Mouse (Mus musculus): ENCODE data around the gene Ddah2. TPM values are rescaled to one million over a fixed set of nuclear protein-coding genes. Genes with fewer than 3 reads are reported as not detected.
A peak's percentile ranks its signal among the peaks of the same experiment; 100 is the strongest.

Gene Ddah2
- total and polyA plus RNA-seq, 2 experiments from 2014 or later = 97.1 to 128 TPM

- Histone ChIP-seq H3K36me3 (replicated peaks; ENCODE audit: control insufficient read depth, insufficient read depth, low read length) (peaks cover 53% of the 10 kb centered on the region), H3K27ac (ENCODE audit: low read depth) (no peak overlapping the region), H3K27me3 (ENCODE audit: control insufficient read depth, insufficient read depth, low read length) (no peaks in the 10 kb centered on the region), H3K9me3 (replicated peaks; ENCODE audit: control insufficient read depth, low read length) (no peaks in the 10 kb centered on the region), H3K4me3 (ENCODE audit: low read depth, low read length) (no peak overlapping the region), H3K4me2 (ENCODE audit: low read depth, low read length) (no peak overlapping the region), H3K9ac (replicated peaks; ENCODE audit: low read depth, low read length) (no peak overlapping the region), H3K4me1 (ENCODE audit: control insufficient read depth, insufficient read depth) (peaks cover 11% of the 10 kb centered on the region)
- TF ChIP-seq CTCF (IDR thresholded peaks at IDR 0.05; ENCODE audit: low read depth) (no peak), EP300 (IDR thresholded peaks at IDR 0.05; ENCODE audit: low read depth) (no peak)
- 88% methylated on average over 16 of the region's 16 CpGs for WGBS
- no peak for DNase-seq (ENCODE audit: low spot score)
- no peak for ATAC-seq (ENCODE audit: insufficient read depth, low read depth)
Measured at GRCm38 (mm10) chr17:35015296-35015695, 43.5 kb upstream of the Ddah2 start.

DNA sequence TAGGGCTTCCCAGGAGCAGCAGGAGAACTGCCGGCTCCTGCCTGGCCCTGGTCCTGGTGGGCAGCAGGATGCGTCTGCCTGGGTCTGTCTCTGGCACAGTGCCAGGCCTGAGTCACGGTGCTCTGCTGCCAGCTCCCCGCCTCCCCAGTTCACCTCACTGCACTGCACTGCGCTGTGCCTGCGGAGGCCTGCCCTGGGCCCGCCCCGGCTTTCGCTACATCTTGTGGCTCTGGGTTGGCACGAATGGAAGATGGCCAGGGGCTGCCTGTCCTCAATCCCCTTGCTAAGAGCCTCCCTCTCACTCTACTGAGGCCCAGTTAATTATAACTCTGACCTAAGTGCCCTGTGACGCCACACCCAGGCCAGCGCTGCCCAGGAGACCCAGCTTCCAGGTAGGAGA lies 42.5 kb upstream of the Ddah2 start, which contains the start of gene Vwa7:
Gene Vwa7, plus strand, starts transcription at position 204 of the 400 bp plus-strand sequence.
- 24% methylated on average over 12 of the region's 12 CpGs for WGBS
- Histone ChIP-seq H3K27ac (ENCODE audit: low read depth) (no peak within 1 kb of the TSS), H3K27me3 (ENCODE audit: control insufficient read depth, insufficient read depth, low read length) (no peaks in the 10 kb centered on the region), H3K36me3 (replicated peaks; ENCODE audit: control insufficient read depth, insufficient read depth, low read length) (peaks cover 42% of the 10 kb centered on the region), H3K9me3 (replicated peaks; ENCODE audit: control insufficient read depth, low read length) (no peaks in the 10 kb centered on the region), H3K4me2 (ENCODE audit: low read depth, low read length) (0 out of 2 replicates have a peak within 1 kb of the TSS, but pooled peaks have one; percentile 11), H3K4me3 (ENCODE audit: low read depth, low read length) (no peak within 1 kb of the TSS), H3K9ac (replicated peaks; ENCODE audit: low read depth, low read length) (peak within 1 kb of the TSS; percentile 17; the same call in 1 of the 2 replicates), H3K4me1 (ENCODE audit: control insufficient read depth, insufficient read depth) (peaks cover 11% of the 10 kb centered on the region)
- ATAC-seq (ENCODE audit: insufficient read depth, low read depth) (peak; percentile 63), DNase-seq (ENCODE audit: low spot score) (peak; percentile 31)
- TF ChIP-seq EP300 (IDR thresholded peaks at IDR 0.05; ENCODE audit: low read depth) (no peak), CTCF (IDR thresholded peaks at IDR 0.05; ENCODE audit: low read depth) (no peak)

- H3K4me3 ChIP-seq (ENCODE audit: low read depth, low read length) = no peak overlapping the region
- DNase-seq (ENCODE audit: low spot score) = no peak
- TF ChIP-seq EP300 (IDR thresholded peaks at IDR 0.05; ENCODE audit: low read depth) = no peak
- no peak for TF ChIP-seq CTCF (IDR thresholded peaks at IDR 0.05; ENCODE audit: low read depth)
- 0 out of 2 replicates have a peak overlapping the region, but pooled peaks have one; percentile 11 for H3K4me2 ChIP-seq (ENCODE audit: low read depth, low read length)
- H3K9me3 ChIP-seq (replicated peaks; ENCODE audit: control insufficient read depth, low read length) = no peaks in the 10 kb centered on the region
- WGBS = 68% methylated on average over 10 of the region's 10 CpGs
- no peak overlapping the region for H3K27ac ChIP-seq (ENCODE audit: low read depth)
- ATAC-seq (ENCODE audit: insufficient read depth, low read depth) = no peak
- no peak overlapping the region for H3K9ac ChIP-seq (replicated peaks; ENCODE audit: low read depth, low read length)
- peaks cover 11% of the 10 kb centered on the region for H3K4me1 ChIP-seq (ENCODE audit: control insufficient read depth, insufficient read depth)
- peaks cover 36% of the 10 kb centered on the region for H3K36me3 ChIP-seq (replicated peaks; ENCODE audit: control insufficient read depth, insufficient read depth, low read length)
- no peaks in the 10 kb centered on the region for H3K27me3 ChIP-seq (ENCODE audit: control insufficient read depth, insufficient read depth, low read length)
Measured at GRCm38 (mm10) chr17:35016791-35017705, 41.8 kb upstream of the Ddah2 start.

GRCm38 (mm10) chr17:35017706-35018030 lies 41.2 kb upstream of the Ddah2 start:
- Histone ChIP-seq H3K27me3 (ENCODE audit: control insufficient read depth, insufficient read depth, low read length) (no peaks in the 10 kb centered on the region), H3K36me3 (replicated peaks; ENCODE audit: control insufficient read depth, insufficient read depth, low read length) (peaks cover 30% of the 10 kb centered on the region), H3K9ac (replicated peaks; ENCODE audit: low read depth, low read length) (no peak overlapping the region), H3K4me1 (ENCODE audit: control insufficient read depth, insufficient read depth) (peaks cover 11% of the 10 kb centered on the region), H3K4me3 (ENCODE audit: low read depth, low read length) (no peak overlapping the region), H3K27ac (ENCODE audit: low read depth) (no peak overlapping the region), H3K9me3 (replicated peaks; ENCODE audit: control insufficient read depth, low read length) (no peaks in the 10 kb centered on the region), H3K4me2 (ENCODE audit: low read depth, low read length) (no peak overlapping the region)
- WGBS = 70% methylated on average over 14 of the region's 14 CpGs
- no peak for TF ChIP-seq EP300 (IDR thresholded peaks at IDR 0.05; ENCODE audit: low read depth)
- TF ChIP-seq CTCF (IDR thresholded peaks at IDR 0.05; ENCODE audit: low read depth) = no peak
- DNase-seq (ENCODE audit: low spot score) (no peak), ATAC-seq (ENCODE audit: insufficient read depth, low read depth) (no peak)

- TF ChIP-seq CTCF (IDR thresholded peaks at IDR 0.05; ENCODE audit: low read depth) = no peak
- TF ChIP-seq EP300 (IDR thresholded peaks at IDR 0.05; ENCODE audit: low read depth) = no peak
- 82% methylated on average over 3 of the region's 3 CpGs for WGBS
- ATAC-seq (ENCODE audit: insufficient read depth, low read depth) = no peak
Measured at GRCm38 (mm10) chr17:35018171-35018570, 40.7 kb upstream of the Ddah2 start.

More at GRCm38 (mm10) chr17:35018171-35018570, 40.7 kb upstream of the Ddah2 start:
- no peaks in the 10 kb centered on the region for H3K9me3 ChIP-seq (replicated peaks; ENCODE audit: control insufficient read depth, low read length)
- peaks cover 11% of the 10 kb centered on the region for H3K4me1 ChIP-seq (ENCODE audit: control insufficient read depth, insufficient read depth)
- peaks cover 24% of the 10 kb centered on the region for H3K36me3 ChIP-seq (replicated peaks; ENCODE audit: control insufficient read depth, insufficient read depth, low read length)
- no peaks in the 10 kb centered on the region for H3K27me3 ChIP-seq (ENCODE audit: control insufficient read depth, insufficient read depth, low read length)
- H3K4me2 ChIP-seq (ENCODE audit: low read depth, low read length) = no peak overlapping the region
- H3K9ac ChIP-seq (replicated peaks; ENCODE audit: low read depth, low read length) = no peak overlapping the region
- DNase-seq (ENCODE audit: low spot score) = no peak
- no peak overlapping the region for H3K4me3 ChIP-seq (ENCODE audit: low read depth, low read length)
- no peak overlapping the region for H3K27ac ChIP-seq (ENCODE audit: low read depth)

Data from heart, postnatal 0 days (tissue).